Mouse (Mus musculus) liver, adult 2 months (tissue): ENCODE data around the gene Raph1. TPM values are rescaled to one million over a fixed set of nuclear protein-coding genes. Genes with fewer than 3 reads are reported as not detected.
A peak's percentile ranks its signal among the peaks of the same experiment; 100 is the strongest.
"Not testable (repeated sequence)": the region's sequence is repeated elsewhere in the genome, so short reads cannot be mapped to it uniquely, and the experiment has no call there.

Source experiments
- DNase-seq: peaks from one replicate; pipeline ENCODE4 v3.0.0-alpha.2; 2011; ENCODE audit warnings: low read depth, low spot score; ENCODE audit errors: extremely low read depth
- H3K27ac ChIP-seq: fragments of 200-500 bp; replicated peaks from 2 replicates; pipeline ENCODE4 v1.5.1; 2012; ENCODE audit warnings: low read depth, mild to moderate bottlenecking, control low read depth, inconsistent platforms, low read length; ENCODE audit not compliant: insufficient read depth
- H3K27me3 ChIP-seq: fragments of 200-500 bp; 2 replicates; pipeline ENCODE4 v1.6.1; 2012; ENCODE audit warnings: mild to moderate bottlenecking, moderate library complexity, low read length, inconsistent platforms; ENCODE audit not compliant: control insufficient read depth, insufficient read depth
- H3K36me3 ChIP-seq: fragments of 200-500 bp; 2 replicates; pipeline ENCODE4 v1.6.1; 2012; ENCODE audit warnings: low read length, inconsistent platforms; ENCODE audit not compliant: control insufficient read depth, insufficient read depth
- H3K4me1 ChIP-seq: fragments of 200-500 bp; 2 replicates; pipeline ENCODE4 v1.6.1; 2011; ENCODE audit warnings: low read length; ENCODE audit not compliant: control insufficient read depth, insufficient read depth
- H3K4me3 ChIP-seq: fragments of 200-500 bp; 2 replicates; pipeline ENCODE4 v1.5.1; 2011; ENCODE audit warnings: low read depth, mild to moderate bottlenecking, control low read depth, low read length, moderate library complexity; ENCODE audit not compliant: insufficient read depth
- H3K79me2 ChIP-seq: fragments of 200-500 bp; 2 replicates; pipeline ENCODE4 v1.6.1; 2012; ENCODE audit warnings: inconsistent platforms, mild to moderate bottlenecking, low read length, moderate library complexity; ENCODE audit not compliant: control insufficient read depth, insufficient read depth
- H3K9ac ChIP-seq: fragments of 200-500 bp; 2 replicates; pipeline ENCODE4 v1.6.1; 2012; ENCODE audit warnings: low read depth, mild to moderate bottlenecking, control low read depth, inconsistent platforms, low read length
- CTCF ChIP-seq: fragments of 200-500 bp; IDR thresholded peaks from 2 replicates; pipeline ENCODE4 v1.5.1; 2011; ENCODE audit warnings: low read depth, low read length, control low read depth
- POLR2A ChIP-seq: fragments of 200-500 bp; IDR thresholded peaks from 2 replicates; pipeline ENCODE4 v1.6.1; 2011; ENCODE audit warnings: low read length, control low read depth; ENCODE audit not compliant: insufficient read depth; ENCODE audit errors: extremely low read depth
- WGBS: fragments of 180-500 bp; shearing (Covaris S2); methylation state at CpG from one replicate; pipeline ENCODE4 v1.1.7; 2018; 5-methylcytosine and 5-hydroxymethylcytosine counted together
- polyA plus RNA-seq: library from polyadenylated mRNA; depleted of rRNA; stranded (reverse); fragments of >200 nt; gene quantifications from 2 replicates; pipeline ENCODE4 v1.2.3, GENCODE M21; 2012; rRNA removed
- total RNA-seq: library from RNA; depleted of rRNA; stranded (reverse); fragments of >200 nt; gene quantifications from 2 replicates; pipeline ENCODE4 v1.2.3, GENCODE M21; 2014; rRNA removed

Raph1 gene
- total and polyA plus RNA-seq, 2 experiments: 18.5 to 72.6 TPM

DNA sequence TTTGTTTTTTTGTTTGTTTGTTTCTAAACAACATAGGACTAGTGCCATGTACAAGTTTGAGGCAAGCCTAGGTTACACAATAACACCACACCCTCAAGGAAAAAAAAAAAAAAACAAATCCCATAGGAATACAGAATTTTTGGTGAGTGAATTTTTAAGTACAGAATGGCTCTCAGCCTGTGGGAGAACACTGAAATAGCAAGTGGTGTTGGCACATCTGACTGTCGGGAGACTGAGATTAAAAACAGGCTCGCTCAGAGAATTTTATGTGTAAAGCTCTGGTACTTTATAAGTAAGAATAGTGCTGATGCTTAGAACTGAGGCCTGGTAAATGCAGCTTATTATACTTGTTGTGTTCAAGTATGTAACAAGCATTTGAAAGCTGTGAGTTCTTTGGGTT, 97.4 kb downstream of the Raph1 start:
- Histone ChIP-seq H3K9ac (no peak overlapping the region), H3K4me3 (no peak overlapping the region), H3K27ac (no peak overlapping the region), H3K4me1 (no peaks in the 10 kb centered on the region), H3K27me3 (no peaks in the 10 kb centered on the region), H3K36me3 (no peaks in the 10 kb centered on the region; the same call in 1 of the 2 replicates), H3K79me2 (no peaks in the 10 kb centered on the region)
- WGBS: 95% methylated on average over 2 of the region's 2 CpGs
- no peak for DNase-seq
- no peak for TF ChIP-seq CTCF
- no peak for TF ChIP-seq POLR2A

DNA sequence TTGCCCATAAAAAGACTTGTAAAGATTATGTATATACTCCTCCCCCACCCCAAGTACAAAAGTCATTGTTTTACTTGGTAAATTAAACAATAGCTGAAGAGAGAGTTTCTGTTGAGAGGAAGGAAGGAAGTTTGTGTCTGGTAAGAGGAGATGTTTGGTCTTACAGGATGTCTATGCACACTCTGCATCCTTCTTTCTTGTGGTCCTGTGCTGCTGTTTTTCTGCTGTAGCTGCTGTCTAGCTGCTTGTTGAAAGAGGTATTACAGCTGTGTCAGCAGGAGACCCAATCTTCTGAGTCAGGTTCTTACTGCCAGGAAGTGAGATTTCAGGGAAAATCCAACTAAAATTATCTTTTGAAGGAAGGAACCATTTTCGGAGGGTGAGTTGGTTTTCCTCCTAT, 106.3 kb downstream of the Raph1 start:
- Histone ChIP-seq H3K36me3 (peaks cover 3% of the 10 kb centered on the region; the same call in 1 of the 2 replicates), H3K9ac (no peak overlapping the region), H3K27me3 (no peaks in the 10 kb centered on the region), H3K4me3 (no peak overlapping the region), H3K79me2 (no peaks in the 10 kb centered on the region), H3K4me1 (no peaks in the 10 kb centered on the region), H3K27ac (no peak overlapping the region)
- WGBS: 72% methylated on average over 1 of the region's 1 CpGs
- TF ChIP-seq POLR2A (no peak), CTCF (no peak)
- no peak for DNase-seq

DNA sequence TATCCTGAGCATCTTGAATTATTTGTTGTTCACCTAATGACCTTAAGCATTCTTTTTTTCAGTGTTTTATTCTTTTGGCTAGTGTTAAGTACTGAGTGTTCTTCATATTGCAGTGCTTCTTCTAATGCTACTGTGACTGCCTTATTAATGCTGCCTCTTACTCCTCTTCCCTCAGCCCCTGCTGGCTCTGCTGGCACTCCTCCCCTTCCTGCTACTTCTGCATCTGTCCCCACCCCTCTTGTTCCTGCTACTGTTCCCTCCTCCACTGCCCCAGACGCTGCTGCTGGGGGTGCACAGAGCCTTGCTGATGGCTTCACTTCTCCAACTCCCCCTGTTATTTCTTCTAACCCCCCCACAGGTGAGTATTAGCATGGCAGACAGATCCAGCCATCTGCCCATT, 117.0 kb downstream of the Raph1 start:
- Histone ChIP-seq H3K4me3 (no peak overlapping the region), H3K4me1 (no peaks in the 10 kb centered on the region), H3K27ac (no peak overlapping the region), H3K9ac (no peak overlapping the region), H3K79me2 (no peaks in the 10 kb centered on the region), H3K36me3 (no peaks in the 10 kb centered on the region; the same call in 1 of the 2 replicates), H3K27me3 (no peaks in the 10 kb centered on the region)
- WGBS: 50% methylated on average over 1 of the region's 1 CpGs
- DNase-seq: no peak
- no peak for TF ChIP-seq CTCF
- no peak for TF ChIP-seq POLR2A

DNA sequence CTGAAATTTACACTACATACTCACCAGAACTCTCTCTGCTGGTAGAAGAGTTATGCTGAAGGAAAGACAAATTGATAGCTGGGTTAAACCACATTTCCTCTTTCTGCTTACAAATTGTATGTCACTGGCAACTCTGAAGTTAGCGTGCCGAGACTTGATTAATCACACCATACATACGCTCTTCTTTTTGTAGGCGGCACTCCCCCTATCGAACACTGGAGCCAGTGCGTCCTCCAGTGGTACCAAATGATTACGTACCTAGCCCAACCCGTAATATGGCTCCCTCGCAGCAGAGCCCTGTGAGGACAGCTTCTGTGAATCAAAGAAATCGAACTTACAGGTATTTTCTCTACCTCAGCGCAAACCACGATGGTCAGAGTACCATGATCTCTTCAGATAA, 119.8 kb downstream of the Raph1 start:
- DNase-seq: no peak
- Histone ChIP-seq H3K36me3 (no peaks in the 10 kb centered on the region), H3K4me3 (no peak overlapping the region), H3K4me1 (no peaks in the 10 kb centered on the region), H3K27me3 (no peaks in the 10 kb centered on the region), H3K79me2 (no peaks in the 10 kb centered on the region), H3K9ac (no peak overlapping the region), H3K27ac (no peak overlapping the region)
- 80% methylated on average over 12 of the region's 12 CpGs for WGBS
- TF ChIP-seq POLR2A (no peak), CTCF (peak; percentile 29; the same call in 1 of the 2 replicates)

DNA sequence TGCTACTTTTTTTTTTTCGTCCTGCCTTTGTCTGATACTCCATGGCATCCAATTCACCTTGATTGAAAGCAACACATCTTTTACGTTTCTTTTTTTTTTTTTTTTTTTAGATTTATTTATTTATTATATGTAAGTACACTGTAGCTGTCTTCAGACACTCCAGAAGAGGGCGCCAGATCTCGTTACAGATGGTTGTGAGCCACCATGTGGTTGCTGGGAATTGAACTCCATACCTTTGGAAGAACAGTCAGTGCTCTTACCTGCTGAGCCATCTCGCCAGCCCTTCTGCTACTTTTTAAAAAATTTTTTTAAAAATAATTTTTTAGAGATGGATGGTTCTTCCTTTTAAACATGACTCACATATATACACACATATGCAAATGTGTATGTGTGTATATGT, 125.5 kb downstream of the Raph1 start:
- H3K4me3 ChIP-seq, DNase-seq, H3K4me1 ChIP-seq, H3K36me3 ChIP-seq, H3K27me3 ChIP-seq, H3K79me2 ChIP-seq, H3K9ac ChIP-seq, H3K27ac ChIP-seq: not testable (repeated sequence)
- WGBS: 90% methylated on average over 5 of the region's 5 CpGs

DNA sequence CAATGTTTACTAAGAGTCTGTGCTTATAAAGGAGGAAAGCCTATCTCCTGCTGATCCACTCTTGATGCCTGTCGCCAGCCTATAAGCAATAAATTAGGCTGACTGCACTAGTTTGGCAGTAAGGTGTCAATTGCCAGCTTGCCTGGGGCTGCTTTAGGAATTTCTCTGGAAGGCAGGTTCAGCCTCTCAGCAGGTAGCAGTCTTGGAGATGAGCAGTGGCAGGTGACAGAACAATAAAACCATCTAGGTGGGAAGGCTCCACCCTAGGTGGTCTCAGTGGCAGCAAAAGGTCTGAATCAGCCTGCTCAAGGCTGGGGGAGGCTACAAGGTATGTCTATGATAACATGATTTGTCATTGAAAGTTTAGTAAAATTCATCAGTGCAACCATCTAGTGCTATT, 134.4 kb downstream of the Raph1 start:
- 81% methylated on average over 1 of the region's 1 CpGs for WGBS
- no peak overlapping the region for H3K27ac ChIP-seq
- H3K9ac ChIP-seq: no peak overlapping the region
- TF ChIP-seq POLR2A (no peak), CTCF (no peak)
- H3K36me3 ChIP-seq: no peaks in the 10 kb centered on the region
- DNase-seq: no peak
- H3K27me3 ChIP-seq: no peaks in the 10 kb centered on the region
- H3K4me1 ChIP-seq: no peaks in the 10 kb centered on the region
- no peaks in the 10 kb centered on the region; the same call in 1 of the 2 replicates for H3K79me2 ChIP-seq
- H3K4me3 ChIP-seq: no peak overlapping the region

Other genes starting within 250 kb of the Raph1 start
- 17.7 and 19.6 TPM in 2 replicates for gene Cyp20a1, start 223.8 kb downstream of the Raph1 start, total RNA-seq
- gene Cyp20a1, start 223.8 kb downstream of the Raph1 start, polyA plus RNA-seq: 3.6 and 4.0 TPM in 2 replicates
- 2.2 and 3.7 TPM in 2 replicates for gene Abi2, start 157.5 kb downstream of the Raph1 start, total RNA-seq
- 0.41 and 0.62 TPM in 2 replicates for gene Abi2, start 157.5 kb downstream of the Raph1 start, polyA plus RNA-seq
- 0.28 and 0.54 TPM in 2 replicates for gene Cd28, start 149.7 kb upstream of the Raph1 start, total RNA-seq
- 0.06 and 0.10 TPM in 2 replicates for gene Cd28, start 149.7 kb upstream of the Raph1 start, polyA plus RNA-seq